Mouse (Mus musculus): ENCODE data around the gene Gm28043. TPM values are rescaled to one million over a fixed set of nuclear protein-coding genes. Genes with fewer than 3 reads are reported as not detected.
A peak's percentile ranks its signal among the peaks of the same experiment; 100 is the strongest.

Gm28043 gene
- polyA plus RNA-seq, 1 experiment from 2014 or later: 0.99 TPM

DNA sequence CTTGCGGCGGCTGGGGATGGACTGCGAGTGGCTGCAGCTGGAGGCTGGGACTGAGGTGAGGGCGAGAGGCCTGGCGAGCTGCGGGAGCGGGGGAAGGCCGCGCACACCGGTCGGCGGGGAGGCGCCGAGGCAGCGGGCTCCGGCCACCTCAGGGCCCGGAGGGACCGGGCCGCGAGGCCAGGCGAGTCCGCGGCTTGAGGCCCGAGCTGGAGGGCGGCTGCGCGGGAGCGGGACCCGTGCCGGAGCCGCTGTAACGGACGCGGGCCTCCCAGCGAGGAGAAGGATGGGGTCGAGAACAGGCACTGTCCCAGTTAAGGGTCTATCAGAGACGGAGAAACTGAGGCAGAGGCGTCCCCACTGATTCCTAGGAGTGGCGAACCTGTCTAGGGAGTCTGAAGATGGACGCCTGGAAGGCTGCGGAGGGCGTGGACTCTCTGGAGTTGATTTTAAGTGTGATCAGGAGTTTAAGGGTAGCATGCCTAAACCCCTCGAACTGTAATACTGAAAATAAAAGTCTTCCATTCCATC is 412 bp downstream of the Gm28043 start:
- WGBS: 0% methylated on average over 42 of the region's 43 CpGs
- Histone ChIP-seq H3K9me3 (ENCODE audit: low read length) (no peaks in the 10 kb centered on the region), H3K9ac (replicated peaks; ENCODE audit: low read depth) (peak overlapping the region; percentile 95), H3K36me3 (ENCODE audit: insufficient read depth, low read length) (no peaks in the 10 kb centered on the region), H3K27ac (ENCODE audit: low read length) (peak overlapping the region; percentile 97), H3K27me3 (replicated peaks; ENCODE audit: insufficient read depth, low read length) (no peaks in the 10 kb centered on the region), H3K4me2 (replicated peaks; ENCODE audit: low read depth, low read length) (peak overlapping the region; percentile 85), H3K4me1 (ENCODE audit: insufficient read depth, low read depth, low read length) (peaks cover 14% of the 10 kb centered on the region; the same call in 1 of the 2 replicates), H3K4me3 (ENCODE audit: low read depth, low read length) (peak overlapping the region; percentile 99)
- ATAC-seq (peak; percentile 67), DNase-seq (ENCODE audit: low spot score) (peak; percentile 51)
- no peak for TF ChIP-seq EP300 (IDR thresholded peaks at IDR 0.05)
- TF ChIP-seq CTCF (IDR thresholded peaks at IDR 0.05): no peak

DNA sequence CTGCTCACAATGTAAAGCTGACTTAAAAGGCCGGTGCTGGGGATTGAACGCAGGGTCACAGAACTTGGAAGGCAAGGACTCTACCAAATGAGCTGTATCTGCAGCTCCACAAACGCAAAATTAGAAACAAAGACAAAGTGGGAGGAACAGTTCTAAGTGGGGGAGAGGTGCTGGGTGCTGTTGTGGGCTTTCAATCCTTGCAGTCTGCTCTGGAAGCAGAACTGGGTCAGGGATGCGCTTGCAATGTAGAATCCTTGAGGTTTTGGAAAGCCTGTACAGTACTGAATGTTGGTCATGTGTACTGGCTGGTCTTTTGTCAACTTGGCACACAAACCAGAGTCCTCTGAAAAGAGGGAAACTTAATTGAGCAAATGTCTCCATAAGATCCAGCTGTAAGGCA is 940 bp downstream of the Gm28043 start:
- no peak for ATAC-seq
- Histone ChIP-seq H3K9me3 (ENCODE audit: low read length) (no peaks in the 10 kb centered on the region), H3K27me3 (replicated peaks; ENCODE audit: insufficient read depth, low read length) (no peaks in the 10 kb centered on the region), H3K4me1 (ENCODE audit: insufficient read depth, low read depth, low read length) (peaks cover 14% of the 10 kb centered on the region; the same call in 1 of the 2 replicates), H3K36me3 (ENCODE audit: insufficient read depth, low read length) (no peaks in the 10 kb centered on the region), H3K4me3 (ENCODE audit: low read depth, low read length) (peak overlapping the region; percentile 99), H3K9ac (replicated peaks; ENCODE audit: low read depth) (peak overlapping the region; percentile 95), H3K27ac (ENCODE audit: low read length) (peak overlapping the region; percentile 97; the same call in 1 of the 2 replicates), H3K4me2 (replicated peaks; ENCODE audit: low read depth, low read length) (peak overlapping the region; percentile 85)
- 10% methylated on average over 4 of the region's 4 CpGs for WGBS
- no peak for DNase-seq (ENCODE audit: low spot score)
- TF ChIP-seq EP300 (IDR thresholded peaks at IDR 0.05): no peak
- TF ChIP-seq CTCF (IDR thresholded peaks at IDR 0.05): no peak

DNA sequence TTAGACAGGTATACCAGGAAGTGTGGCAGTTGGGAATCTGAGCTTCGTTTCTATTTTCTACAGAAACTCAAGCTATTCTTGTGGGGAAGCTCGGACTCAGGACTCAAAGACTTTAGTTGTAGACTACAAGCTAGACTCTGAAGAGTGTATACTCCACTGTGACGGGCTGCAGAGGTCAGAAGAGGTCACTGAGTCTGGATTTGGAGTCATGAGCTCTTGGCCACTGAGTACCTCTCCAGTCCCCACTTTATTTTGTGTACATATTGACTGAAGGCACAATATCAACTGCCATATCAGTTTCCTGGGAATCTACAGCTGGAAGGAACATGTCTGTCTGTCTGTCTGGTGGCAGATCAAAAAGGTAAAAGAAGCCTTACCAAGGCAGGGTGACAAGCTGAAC is 4.6 kb downstream of the Gm28043 start:
- peaks cover 11% of the 10 kb centered on the region; the same call in 1 of the 2 replicates for H3K4me1 ChIP-seq (ENCODE audit: insufficient read depth, low read depth, low read length)
- ATAC-seq (no peak), DNase-seq (ENCODE audit: low spot score) (no peak)
- WGBS: 66% methylated on average over 3 of the region's 3 CpGs
- H3K9me3 ChIP-seq (ENCODE audit: low read length): no peaks in the 10 kb centered on the region
- H3K36me3 ChIP-seq (ENCODE audit: insufficient read depth, low read length): no peaks in the 10 kb centered on the region
- H3K27ac ChIP-seq (ENCODE audit: low read length): no peak overlapping the region
- TF ChIP-seq CTCF (IDR thresholded peaks at IDR 0.05): no peak
- 0 out of 2 replicates have a peak, but pooled peaks have one; percentile 26 for TF ChIP-seq EP300 (IDR thresholded peaks at IDR 0.05)
- no peak overlapping the region for H3K4me3 ChIP-seq (ENCODE audit: low read depth, low read length)
- no peak overlapping the region for H3K4me2 ChIP-seq (replicated peaks; ENCODE audit: low read depth, low read length)
- no peaks in the 10 kb centered on the region for H3K27me3 ChIP-seq (replicated peaks; ENCODE audit: insufficient read depth, low read length)
- no peak overlapping the region for H3K9ac ChIP-seq (replicated peaks; ENCODE audit: low read depth)

DNA sequence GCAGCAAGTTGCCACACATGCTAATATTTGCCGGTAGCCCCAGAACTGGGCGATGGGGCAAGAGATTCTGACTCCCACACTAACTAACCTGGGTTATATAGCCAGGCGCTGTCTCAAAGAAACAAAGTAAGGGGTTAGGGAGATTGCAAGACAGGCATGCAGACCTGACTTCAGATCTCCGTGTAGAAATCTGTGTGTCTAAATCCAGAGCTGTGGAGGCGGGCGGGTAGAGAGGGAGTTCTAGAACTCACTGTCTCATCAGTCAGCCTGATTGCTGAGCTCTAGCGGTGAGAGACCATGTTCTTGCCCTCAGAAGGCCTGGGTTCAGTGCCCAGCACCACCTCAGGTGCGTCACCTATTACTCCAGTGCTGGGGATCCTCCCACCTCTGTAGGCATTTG is 8.8 kb downstream of the Gm28043 start:
- H3K36me3 ChIP-seq (ENCODE audit: insufficient read depth, low read length): peaks cover 17% of the 10 kb centered on the region
- TF ChIP-seq EP300 (IDR thresholded peaks at IDR 0.05) (no peak), CTCF (IDR thresholded peaks at IDR 0.05) (no peak)
- ATAC-seq: no peak

DNA sequence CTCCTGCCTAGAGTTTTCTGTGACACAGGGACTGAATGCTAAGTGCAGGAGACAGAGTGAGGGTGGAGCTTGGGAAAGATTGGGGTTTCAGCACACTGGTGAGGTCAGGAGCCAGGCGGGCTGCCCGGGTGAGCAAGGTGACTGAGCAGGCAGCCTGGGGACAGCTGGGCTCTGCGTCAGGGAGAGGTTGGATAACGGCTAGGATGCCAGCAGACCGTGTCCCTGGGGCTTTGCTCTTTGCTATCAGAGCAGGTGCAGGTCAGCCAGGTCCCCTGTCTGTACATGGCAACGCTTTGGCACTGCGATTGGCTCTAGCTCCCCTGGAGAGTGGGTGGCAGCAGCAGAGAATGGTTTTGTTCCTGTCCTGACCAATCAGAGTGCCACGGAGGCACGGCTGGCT is 12.6 kb downstream of the Gm28043 start:
- Histone ChIP-seq H3K4me2 (replicated peaks; ENCODE audit: low read depth, low read length) (no peak overlapping the region), H3K4me3 (ENCODE audit: low read depth, low read length) (no peak overlapping the region), H3K36me3 (ENCODE audit: insufficient read depth, low read length) (peaks cover 17% of the 10 kb centered on the region), H3K27me3 (replicated peaks; ENCODE audit: insufficient read depth, low read length) (no peaks in the 10 kb centered on the region), H3K4me1 (ENCODE audit: insufficient read depth, low read depth, low read length) (no peaks in the 10 kb centered on the region), H3K9me3 (ENCODE audit: low read length) (no peaks in the 10 kb centered on the region), H3K27ac (ENCODE audit: low read length) (no peak overlapping the region), H3K9ac (replicated peaks; ENCODE audit: low read depth) (no peak overlapping the region)
- TF ChIP-seq EP300 (IDR thresholded peaks at IDR 0.05): no peak
- TF ChIP-seq CTCF (IDR thresholded peaks at IDR 0.05): no peak
- DNase-seq (ENCODE audit: low spot score): no peak
- no peak for ATAC-seq
- WGBS: 90% methylated on average over 9 of the region's 9 CpGs

More for the DNA sequence above, 8.8 kb downstream of the Gm28043 start:
- no peaks in the 10 kb centered on the region for H3K4me1 ChIP-seq (ENCODE audit: insufficient read depth, low read depth, low read length)
- H3K9ac ChIP-seq (replicated peaks; ENCODE audit: low read depth): no peak overlapping the region
- H3K27ac ChIP-seq (ENCODE audit: low read length): no peak overlapping the region
- WGBS: 88% methylated on average over 8 of the region's 8 CpGs
- no peaks in the 10 kb centered on the region for H3K27me3 ChIP-seq (replicated peaks; ENCODE audit: insufficient read depth, low read length)
- no peak for DNase-seq (ENCODE audit: low spot score)
- no peak overlapping the region for H3K4me3 ChIP-seq (ENCODE audit: low read depth, low read length)
- no peak overlapping the region for H3K4me2 ChIP-seq (replicated peaks; ENCODE audit: low read depth, low read length)
- no peaks in the 10 kb centered on the region for H3K9me3 ChIP-seq (ENCODE audit: low read length)

DNA sequence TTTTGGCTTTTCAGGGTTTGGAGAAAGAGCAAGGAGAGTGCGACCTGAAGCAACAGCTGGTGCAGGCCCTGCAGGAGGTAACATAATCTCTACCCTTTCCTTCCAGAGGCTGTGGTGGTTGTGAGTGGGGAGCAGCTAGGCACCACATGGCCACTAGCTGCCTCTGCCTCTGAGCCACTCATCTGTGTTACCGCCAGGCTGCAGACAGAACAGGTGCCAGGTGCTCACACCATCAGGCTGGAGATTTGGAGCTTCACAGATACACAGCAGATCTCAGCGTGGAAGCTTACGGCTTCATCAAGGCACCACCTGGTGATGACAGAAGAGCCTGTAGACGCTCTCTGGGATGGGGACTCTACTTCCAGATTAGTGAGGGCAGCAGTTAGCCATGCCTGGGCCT is 14.3 kb downstream of the Gm28043 start:
- Histone ChIP-seq H3K27me3 (replicated peaks; ENCODE audit: insufficient read depth, low read length) (no peaks in the 10 kb centered on the region), H3K9ac (replicated peaks; ENCODE audit: low read depth) (no peak overlapping the region), H3K27ac (ENCODE audit: low read length) (no peak overlapping the region), H3K4me2 (replicated peaks; ENCODE audit: low read depth, low read length) (no peak overlapping the region), H3K9me3 (ENCODE audit: low read length) (no peaks in the 10 kb centered on the region), H3K36me3 (ENCODE audit: insufficient read depth, low read length) (peaks cover 25% of the 10 kb centered on the region), H3K4me3 (ENCODE audit: low read depth, low read length) (no peak overlapping the region), H3K4me1 (ENCODE audit: insufficient read depth, low read depth, low read length) (no peaks in the 10 kb centered on the region)
- WGBS: 93% methylated on average over 5 of the region's 5 CpGs
- DNase-seq (ENCODE audit: low spot score) (no peak), ATAC-seq (no peak)
- TF ChIP-seq CTCF (IDR thresholded peaks at IDR 0.05): no peak
- TF ChIP-seq EP300 (IDR thresholded peaks at IDR 0.05): no peak

Data from lung, postnatal 0 days (tissue).